Mouse (Mus musculus) embryonic fibroblast, embryonic 13.5 days (primary cell): ENCODE measurements around the gene Dars. TPM values are rescaled to one million over a fixed set of nuclear protein-coding genes. Genes with fewer than 3 reads are reported as not detected.

Experiments used
- H3K27ac ChIP-seq: 2 replicates; pipeline ENCODE4 v1.5.1; 2012; ENCODE audit warnings: low read length, control low read depth, inconsistent platforms; ENCODE audit not compliant: insufficient read depth
- H3K4me1 ChIP-seq: 2 replicates; pipeline ENCODE4 v1.6.1; 2011; ENCODE audit warnings: low read length; ENCODE audit not compliant: control insufficient read depth, insufficient read depth
- H3K4me3 ChIP-seq: 2 replicates; pipeline ENCODE4 v1.5.1; 2011; ENCODE audit warnings: mild to moderate bottlenecking, control low read depth, low read length; ENCODE audit not compliant: insufficient read depth
- CTCF ChIP-seq: IDR thresholded peaks from 2 replicates; pipeline ENCODE4 v1.5.1; 2011; ENCODE audit warnings: mild to moderate bottlenecking, control low read depth, low read length, moderate library complexity, borderline replicate concordance; ENCODE audit not compliant: insufficient read depth
- POLR2A ChIP-seq: IDR thresholded peaks from 2 replicates; pipeline ENCODE4 v1.6.1; 2011; ENCODE audit warnings: low read depth, mild to moderate bottlenecking, control low read depth, low read length, moderate library complexity
- polyA plus RNA-seq: library from polyadenylated mRNA; stranded (reverse); fragments of >200 nt; gene quantifications from 2 replicates; pipeline ENCODE4 v1.2.4, GENCODE M21; 2011; ENCODE audit warnings: low read depth; ENCODE audit not compliant: missing spikeins, insufficient read length

The Dars gene
- polyA plus RNA-seq, 1 experiment = 108 TPM

- TF ChIP-seq POLR2A = no peak
- no peak for TF ChIP-seq CTCF
- no peak overlapping the region for H3K27ac ChIP-seq
- no peak overlapping the region for H3K4me3 ChIP-seq
- H3K4me1 ChIP-seq = no peaks in the 10 kb centered on the region
Observed at GRCm38 (mm10) chr1:128424928-128425327, 7.8 kb upstream of the Dars start.

DNA sequence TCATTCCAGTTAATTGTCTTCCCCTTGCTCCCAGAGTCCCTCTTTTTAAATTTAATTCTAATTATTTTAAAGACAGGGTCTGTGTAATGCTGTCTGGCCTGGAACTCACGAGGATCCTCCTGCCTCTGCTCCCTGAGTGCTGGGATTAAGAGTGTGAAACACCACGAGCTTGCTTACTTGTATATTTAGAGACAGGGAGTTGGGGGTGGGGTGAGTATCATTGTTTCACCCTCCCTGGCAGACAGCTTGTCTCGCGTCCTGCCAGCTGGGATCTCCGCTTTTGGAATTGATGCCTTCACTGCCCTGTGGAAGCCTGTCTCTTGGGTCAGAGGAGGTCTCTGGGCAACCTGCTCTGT is 343 bp upstream of the Dars start:
- TF ChIP-seq POLR2A (no peak), CTCF (no peak)
- Histone ChIP-seq H3K4me3 (no peak overlapping the region), H3K4me1 (no peaks in the 10 kb centered on the region), H3K27ac (no peak overlapping the region)

DNA sequence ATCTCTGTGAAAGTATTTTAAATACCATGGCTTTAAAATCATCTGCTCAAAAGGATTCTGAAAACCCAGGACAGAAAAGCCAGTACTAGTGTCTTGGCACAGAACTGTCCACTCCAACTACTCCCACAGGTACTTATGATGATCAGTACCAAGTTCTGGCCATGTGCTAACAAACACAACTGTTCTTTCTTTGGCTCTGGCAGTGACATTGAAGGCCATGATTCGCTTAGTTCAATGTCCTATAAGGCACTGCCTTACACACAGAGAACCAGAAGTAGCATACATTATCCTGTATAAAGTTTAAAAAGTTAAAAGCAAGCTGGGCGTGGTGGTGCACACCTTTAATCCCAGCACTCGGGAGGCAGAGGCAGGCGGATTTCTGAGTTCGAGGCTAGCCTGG is 6.0 kb downstream of the Dars start:
- Histone ChIP-seq H3K4me3 (no peak overlapping the region), H3K27ac (no peak overlapping the region)
- TF ChIP-seq CTCF (no peak), POLR2A (no peak)

DNA sequence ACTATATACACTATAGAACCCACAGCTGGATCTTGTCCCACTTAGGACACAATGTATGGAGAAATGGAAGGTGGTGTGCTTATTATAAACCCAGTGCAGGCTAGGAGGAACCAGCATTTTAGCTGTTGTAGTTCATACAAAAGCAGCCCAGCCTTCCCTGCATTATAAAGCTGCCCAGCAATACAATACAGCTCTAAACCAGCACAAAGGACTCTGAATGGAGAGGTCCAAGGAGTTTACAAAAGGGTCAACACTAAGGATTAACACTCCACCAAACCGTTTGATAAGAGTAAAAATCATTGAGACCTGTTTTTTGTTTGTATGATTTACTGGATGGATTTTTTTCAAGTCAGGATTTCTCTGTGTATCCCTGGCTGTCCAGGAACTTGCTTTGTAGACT is 10.3 kb downstream of the Dars start:
- H3K27ac ChIP-seq = no peak overlapping the region
- H3K4me1 ChIP-seq = no peaks in the 10 kb centered on the region
- TF ChIP-seq CTCF (no peak), POLR2A (no peak)
- H3K4me3 ChIP-seq = no peak overlapping the region

More for the DNA sequence above, 6.0 kb downstream of the Dars start:
- H3K4me1 ChIP-seq = no peaks in the 10 kb centered on the region

DNA sequence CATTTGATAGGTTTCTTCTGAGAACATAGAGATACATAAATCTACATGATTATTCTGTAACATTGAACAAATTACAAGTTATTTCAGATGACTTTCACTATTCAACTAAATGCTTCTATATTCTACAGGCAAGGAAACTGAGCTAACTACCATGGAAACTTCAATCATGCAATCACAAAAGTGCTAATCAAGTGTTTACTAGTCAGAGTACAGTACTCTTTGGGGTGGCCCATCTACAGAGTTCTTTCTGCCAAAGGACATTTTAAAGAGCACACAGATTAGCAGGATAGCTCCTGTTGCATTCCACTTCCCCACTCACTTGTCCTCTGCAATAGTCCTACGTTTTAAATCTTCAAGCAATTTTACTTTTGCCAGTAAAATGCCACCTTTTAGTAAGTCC is 11.5 kb downstream of the Dars start:
- H3K27ac ChIP-seq = no peak overlapping the region
- no peak for TF ChIP-seq POLR2A
- no peak for TF ChIP-seq CTCF
- H3K4me1 ChIP-seq = no peaks in the 10 kb centered on the region
- H3K4me3 ChIP-seq = no peak overlapping the region

GRCm38 (mm10) chr1:128405041-128405481 is 12.1 kb downstream of the Dars start:
- Histone ChIP-seq H3K4me3 (no peak overlapping the region), H3K4me1 (no peaks in the 10 kb centered on the region), H3K27ac (no peak overlapping the region)
- TF ChIP-seq POLR2A = no peak
- no peak for TF ChIP-seq CTCF

GRCm38 (mm10) chr1:128400926-128401325 is 16.2 kb downstream of the Dars start:
- Histone ChIP-seq H3K4me1 (no peaks in the 10 kb centered on the region; the same call in 1 of the 2 replicates), H3K4me3 (no peak overlapping the region), H3K27ac (no peak overlapping the region)
- TF ChIP-seq CTCF = no peak

GRCm38 (mm10) chr1:128399941-128400915 is 16.9 kb downstream of the Dars start:
- Histone ChIP-seq H3K27ac (no peak overlapping the region), H3K4me1 (no peaks in the 10 kb centered on the region; the same call in 1 of the 2 replicates), H3K4me3 (no peak overlapping the region)
- no peak for TF ChIP-seq POLR2A
- TF ChIP-seq CTCF = no peak

DNA sequence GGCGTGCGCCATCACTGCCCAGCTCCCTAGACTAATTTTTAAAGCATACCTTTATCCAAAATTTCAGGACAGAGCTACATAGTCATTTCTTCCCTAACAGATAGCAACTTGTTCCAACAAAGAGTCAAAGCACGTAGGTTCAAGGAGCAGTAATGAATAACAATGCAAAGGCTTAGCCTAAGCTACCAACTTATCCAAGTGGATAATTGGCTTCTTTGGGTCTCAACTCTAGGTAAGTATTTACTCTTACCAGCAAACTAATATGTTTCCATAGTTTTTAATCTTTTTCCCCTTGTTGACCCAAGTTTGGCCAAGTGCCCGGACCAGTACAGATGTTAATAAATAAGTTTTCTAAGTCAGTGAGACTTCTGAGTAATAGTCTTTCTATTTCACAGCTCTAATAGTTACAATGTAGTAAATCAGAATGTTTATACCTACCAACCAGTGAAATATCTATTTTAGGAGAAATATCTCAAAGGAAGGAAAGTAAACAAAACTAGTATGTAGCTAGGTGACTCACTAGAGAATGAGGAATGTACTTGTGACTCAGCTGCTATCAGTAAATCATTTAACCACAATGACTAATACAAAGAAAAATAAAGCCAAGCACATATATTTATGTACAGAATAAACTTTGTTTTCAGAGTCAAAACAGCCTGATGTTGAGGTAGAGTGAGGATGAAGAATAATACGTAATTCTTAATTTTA is 18.3 kb downstream of the Dars start:
- H3K4me1 ChIP-seq = no peaks in the 10 kb centered on the region; the same call in 1 of the 2 replicates
- TF ChIP-seq POLR2A (no peak), CTCF (no peak)
- H3K27ac ChIP-seq = peak overlapping the region; percentile 81
- no peak overlapping the region for H3K4me3 ChIP-seq

GRCm38 (mm10) chr1:128394657-128395056 is 22.5 kb downstream of the Dars start:
- Histone ChIP-seq H3K4me1 (no peaks in the 10 kb centered on the region), H3K27ac (no peak overlapping the region), H3K4me3 (no peak overlapping the region)
- no peak for TF ChIP-seq CTCF
